Mouse (Mus musculus): ENCODE measurements at regions not wholly inside any gene's neighbourhood (a gene's known extent, or its start where the extent isn't known, plus 50 kb on each side); places are given as distances from the start of the nearest gene placed in this dataset.

GRCm38 (mm10) chr13:84346569-84346968 is 124.5 kb downstream of the Tmem161b start:
- TF ChIP-seq POLR2A (IDR thresholded peaks at IDR 0.05; ENCODE audit: low read depth, low read length), result no peak
- no peak for TF ChIP-seq CTCF (IDR thresholded peaks at IDR 0.05; ENCODE audit: extremely low read depth, insufficient read length, insufficient replicate concordance, low read depth, low read length)
